Mouse (Mus musculus) layer of hippocampus, adult 18-20 months (tissue): ENCODE measurements at regions not wholly inside any gene's neighbourhood (a gene's known extent, or its start where the extent isn't known, plus 50 kb on each side); places are given as distances from the start of the nearest gene placed in this dataset.
"Not testable (repeated sequence)": the region's sequence is repeated elsewhere in the genome, so short reads cannot be mapped to it uniquely, and the experiment has no call there.

Source experiments
- DNase-seq, 2 experiments: peaks; one replicate each; pipeline ENCODE4 v3.0.0; 2022; ENCODE audit warnings: low spot score in 2 of 2

DNA sequence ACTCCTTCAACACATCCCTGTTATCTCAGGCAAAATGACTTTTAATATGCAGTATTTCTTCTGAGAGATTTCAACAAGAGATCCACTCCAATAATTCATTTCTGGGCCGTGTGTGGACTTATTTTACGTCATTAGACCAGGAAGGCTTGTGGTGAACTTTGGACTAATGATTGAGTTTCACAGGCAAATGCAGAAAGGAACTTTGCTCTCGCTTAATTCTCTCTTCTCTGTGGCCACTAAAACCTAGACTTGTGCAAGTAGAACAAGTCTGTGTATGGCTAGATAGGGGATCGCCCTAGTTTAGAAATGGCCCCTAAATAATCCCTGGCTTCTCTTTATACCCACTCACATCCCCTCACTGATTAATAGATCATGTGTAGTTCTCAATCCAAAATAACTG is 50.6 kb upstream of the Ppp1r12a start:
- DNase-seq = no peak

GRCm38 (mm10) chr10:108110891-108111290 is 51.1 kb upstream of the Ppp1r12a start:
- peak in 1 of 2 experiments; percentile 30 for DNase-seq

DNA sequence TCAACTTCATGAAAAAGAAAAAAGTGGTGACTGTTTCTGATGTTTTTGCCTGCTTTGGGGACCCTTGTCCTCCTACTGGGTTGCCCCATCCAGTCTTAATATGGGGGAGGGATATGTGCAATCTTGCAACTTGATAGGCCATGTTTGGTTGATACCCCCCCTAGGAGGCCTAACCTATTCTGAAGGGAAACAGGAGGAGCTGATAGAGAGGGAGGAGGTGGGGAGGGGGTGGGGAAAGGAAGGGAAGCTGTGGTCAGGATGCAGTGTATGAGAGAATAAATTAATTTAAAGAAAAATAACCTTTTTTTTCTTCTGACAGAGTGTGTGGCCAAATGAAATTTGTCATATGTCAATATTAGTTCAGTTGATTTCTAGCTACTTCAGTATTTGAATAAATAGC is 51.8 kb upstream of the Ppp1r12a start:
- no peak for DNase-seq

DNA sequence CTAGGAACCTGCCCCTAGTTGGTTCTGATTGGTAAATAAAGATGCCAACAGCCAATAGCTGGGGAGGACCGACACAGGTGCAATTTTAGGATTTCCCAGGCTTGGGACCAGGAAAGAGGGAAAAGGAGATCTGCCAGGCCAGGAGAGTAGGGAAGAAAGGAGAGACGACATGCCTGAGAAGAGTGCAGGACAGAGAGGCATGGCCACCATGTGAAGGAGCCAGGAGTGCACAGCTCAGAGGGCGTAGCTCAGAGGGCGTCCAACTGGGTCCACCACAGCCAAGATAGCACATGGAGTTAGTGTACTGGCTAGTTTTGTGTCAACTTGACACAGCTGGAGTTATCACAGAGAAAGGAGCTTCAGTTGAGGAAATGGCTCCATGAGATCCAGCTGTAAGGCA is 53.5 kb upstream of the Ppp1r12a start:
- not testable (repeated sequence) for DNase-seq

DNA sequence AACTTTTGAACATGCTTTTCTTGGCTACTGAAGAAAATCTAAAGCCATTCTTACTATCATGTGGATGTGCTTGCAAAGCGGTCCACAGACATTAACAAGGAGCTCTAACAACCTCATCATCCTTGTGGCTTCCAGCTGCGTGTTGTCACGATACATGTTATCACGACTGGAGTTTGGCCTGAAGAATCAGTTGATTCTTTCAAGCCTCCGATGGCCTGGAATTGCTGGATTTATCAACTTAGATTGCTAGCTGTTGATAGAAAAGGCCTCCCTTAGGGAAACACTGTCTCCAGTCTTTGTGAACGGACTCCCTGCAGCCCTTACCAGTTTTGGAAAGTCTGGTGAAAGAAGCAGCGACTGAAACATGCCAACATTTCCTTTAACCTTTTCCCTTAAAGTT is 60.5 kb upstream of the Ppp1r12a start:
- no peak for DNase-seq

GRCm38 (mm10) chr10:108093043-108093442 is 69.0 kb upstream of the Ppp1r12a start:
- no peak for DNase-seq

DNA sequence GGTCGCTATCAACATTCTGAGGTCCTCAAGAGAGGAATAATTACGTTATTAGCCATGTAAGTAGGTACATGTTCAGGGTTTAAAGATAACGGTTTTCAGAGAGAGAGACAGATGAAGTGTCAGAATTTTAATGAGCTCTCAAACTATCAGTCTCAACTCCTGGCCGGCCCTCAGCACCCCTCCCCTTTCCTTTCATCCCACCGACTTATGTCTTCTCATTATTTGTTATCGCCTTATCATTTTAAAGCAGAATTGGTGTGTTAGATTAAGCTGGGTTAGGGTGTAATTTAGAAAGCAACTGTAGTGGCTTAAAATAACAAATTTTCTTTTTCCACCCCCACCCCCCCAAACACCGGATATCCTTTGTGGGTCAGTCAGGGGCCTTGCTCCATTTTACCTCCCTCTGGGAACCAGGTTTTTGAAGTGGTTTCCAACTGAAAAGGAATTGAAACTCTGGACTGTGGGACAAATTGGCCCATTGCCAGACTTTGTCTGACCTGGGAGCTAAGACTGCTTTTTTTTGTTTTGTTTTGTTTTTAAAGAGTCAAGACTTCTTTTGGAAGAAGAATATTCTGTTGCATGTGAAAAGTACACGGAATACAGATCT is 72.5 kb upstream of the Ppp1r12a start:
- no peak for DNase-seq

DNA sequence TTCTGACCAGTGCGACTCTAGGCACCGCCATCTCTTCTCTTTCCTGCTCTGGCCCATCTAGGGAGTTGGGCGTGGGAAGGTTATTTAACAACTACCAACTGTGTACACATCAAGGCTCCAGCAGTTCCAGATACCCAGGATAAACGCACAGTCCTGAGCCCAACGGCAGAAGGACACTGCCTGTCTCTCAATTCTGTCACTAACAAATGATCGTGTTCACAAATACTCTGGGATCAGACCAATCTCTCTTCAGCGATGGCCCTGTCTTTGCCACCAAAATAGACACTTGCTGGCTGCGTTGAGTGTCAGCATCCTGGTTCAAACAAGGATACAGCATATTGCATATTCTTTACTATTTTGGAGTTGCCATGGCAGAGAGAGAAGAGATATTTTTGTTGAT is 73.1 kb upstream of the Ppp1r12a start:
- peak in 1 of 2 experiments; percentile 9 for DNase-seq

DNA sequence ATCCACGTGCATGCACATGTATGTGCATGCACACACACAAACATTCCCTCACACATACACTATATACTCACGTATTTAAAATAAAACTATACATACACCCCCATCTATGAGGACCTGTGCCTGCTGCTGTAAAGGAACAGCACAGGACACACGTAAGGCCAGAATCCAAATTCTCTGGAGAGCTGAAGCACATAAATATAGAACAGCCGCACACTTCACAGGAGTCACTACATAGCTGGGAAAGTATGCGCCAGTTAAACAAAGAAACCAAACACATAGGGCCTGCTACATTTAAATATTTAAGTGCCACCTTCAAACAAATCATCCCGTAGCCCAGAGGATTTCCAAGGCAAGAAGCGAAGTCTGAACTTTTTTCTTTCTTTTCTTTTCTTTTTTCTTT is 73.8 kb upstream of the Ppp1r12a start:
- no peak for DNase-seq

GRCm38 (mm10) chr10:108083220-108083619 is 78.8 kb upstream of the Ppp1r12a start:
- no peak for DNase-seq

GRCm38 (mm10) chr10:108075144-108075543 is 86.8 kb upstream of the Ppp1r12a start:
- no peak for DNase-seq

DNA sequence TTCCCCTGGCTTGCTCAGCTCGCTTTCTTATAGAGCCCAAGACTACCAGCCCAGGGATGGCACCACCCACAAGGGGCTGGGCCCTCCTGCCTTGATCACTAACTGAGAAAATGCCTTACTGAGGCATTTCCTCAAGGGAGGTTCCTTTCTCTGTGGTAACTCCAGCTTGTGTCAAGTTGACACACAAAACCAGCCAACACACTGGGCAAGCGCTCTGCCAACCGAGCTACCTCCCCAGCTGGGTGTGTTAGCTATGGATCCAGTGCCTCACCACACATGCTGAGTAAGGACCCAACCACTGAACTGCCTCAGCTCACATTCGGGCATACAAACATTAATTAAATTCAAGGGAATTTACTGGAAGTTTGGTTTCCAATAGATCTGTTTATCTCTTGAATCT is 88.2 kb upstream of the Ppp1r12a start:
- DNase-seq = no peak

- no peak for DNase-seq
Observed at GRCm38 (mm10) chr10:108072211-108072610, 89.8 kb upstream of the Ppp1r12a start.

DNA sequence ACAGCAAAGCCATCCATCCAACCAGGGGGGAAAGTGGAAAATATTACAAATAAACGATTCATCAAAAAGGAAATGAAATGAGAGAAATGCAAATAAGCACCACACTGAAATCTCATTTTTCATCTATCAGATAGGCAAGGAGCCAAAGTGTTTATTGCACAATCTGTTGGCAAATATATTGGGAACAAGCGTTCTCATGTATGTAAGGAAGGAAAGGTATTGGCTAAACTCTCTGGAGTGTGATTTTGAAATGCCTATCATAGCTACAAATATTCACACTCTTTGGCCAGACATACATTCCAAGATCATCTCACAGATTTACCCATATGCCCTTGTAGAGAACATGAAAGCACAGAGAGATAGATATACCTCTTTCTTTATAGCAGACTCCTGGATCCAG is 90.6 kb upstream of the Ppp1r12a start:
- DNase-seq = peak in 1 of 2 experiments; percentile 68

GRCm38 (mm10) chr10:108067723-108068122 is 94.3 kb upstream of the Ppp1r12a start:
- no peak for DNase-seq

DNA sequence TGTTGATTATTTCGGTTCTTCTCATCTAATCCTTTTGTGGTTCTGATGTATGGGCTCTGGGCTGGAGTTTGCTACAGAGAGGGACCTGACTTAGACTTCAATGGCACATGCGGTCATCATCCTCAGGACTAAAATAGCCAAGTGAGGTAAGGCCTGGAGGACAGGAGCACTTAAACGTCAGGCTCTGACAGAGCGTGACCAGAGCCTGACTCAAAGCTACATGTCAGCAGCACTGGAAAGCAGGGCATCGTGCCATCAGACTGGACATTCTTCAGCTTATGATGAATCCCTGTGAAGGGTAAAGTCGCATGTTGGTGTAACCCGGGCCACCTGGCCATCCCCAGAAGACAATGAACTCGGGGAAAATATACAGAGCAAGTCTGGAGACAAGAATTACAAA is 95.8 kb upstream of the Ppp1r12a start:
- no peak for DNase-seq

GRCm38 (mm10) chr10:108061813-108062435 is 100.1 kb upstream of the Ppp1r12a start:
- DNase-seq = no peak

GRCm38 (mm10) chr10:108060554-108060953 is 101.4 kb upstream of the Ppp1r12a start:
- no peak for DNase-seq

DNA sequence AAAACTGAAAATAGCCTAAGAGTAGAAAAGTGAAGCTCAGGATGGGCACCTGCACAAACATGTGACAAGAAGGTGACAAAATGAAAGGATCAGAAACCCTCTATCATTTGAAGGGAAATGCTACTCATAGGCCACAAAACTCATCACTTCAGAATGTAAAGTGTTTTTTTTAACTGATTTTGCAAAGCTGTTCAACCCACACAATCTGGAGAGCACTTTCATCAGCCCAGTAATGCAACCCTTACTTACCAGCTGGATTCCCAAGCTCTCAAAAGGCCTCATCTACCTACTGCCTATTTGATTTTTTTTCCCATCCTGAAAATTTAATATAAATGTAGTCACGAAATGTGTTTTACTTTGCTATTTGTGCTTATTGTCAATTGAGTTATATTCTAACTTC is 110.4 kb upstream of the Ppp1r12a start:
- no peak for DNase-seq

- no peak for DNase-seq
Observed at GRCm38 (mm10) chr10:108048426-108048825, 113.6 kb upstream of the Ppp1r12a start.

GRCm38 (mm10) chr10:108043519-108043918 is 118.5 kb upstream of the Ppp1r12a start:
- DNase-seq = no peak

GRCm38 (mm10) chr10:108040027-108040426 is 122.0 kb upstream of the Ppp1r12a start:
- no peak for DNase-seq

GRCm38 (mm10) chr10:108036486-108037109 is 124.7 kb upstream of the Otogl start:
- peak in 1 of 2 experiments; percentile 24 for DNase-seq
